Mouse (Mus musculus): ENCODE results near the gene Fam208b. TPM values are rescaled to one million over a fixed set of nuclear protein-coding genes. Genes with fewer than 3 reads are reported as not detected.

The Fam208b gene
- polyA plus RNA-seq (2015; fragmentation: Nextera tagmentation; extraction: Ambion mirVana): 8.3 and 8.4 TPM in 2 replicates

DNA sequence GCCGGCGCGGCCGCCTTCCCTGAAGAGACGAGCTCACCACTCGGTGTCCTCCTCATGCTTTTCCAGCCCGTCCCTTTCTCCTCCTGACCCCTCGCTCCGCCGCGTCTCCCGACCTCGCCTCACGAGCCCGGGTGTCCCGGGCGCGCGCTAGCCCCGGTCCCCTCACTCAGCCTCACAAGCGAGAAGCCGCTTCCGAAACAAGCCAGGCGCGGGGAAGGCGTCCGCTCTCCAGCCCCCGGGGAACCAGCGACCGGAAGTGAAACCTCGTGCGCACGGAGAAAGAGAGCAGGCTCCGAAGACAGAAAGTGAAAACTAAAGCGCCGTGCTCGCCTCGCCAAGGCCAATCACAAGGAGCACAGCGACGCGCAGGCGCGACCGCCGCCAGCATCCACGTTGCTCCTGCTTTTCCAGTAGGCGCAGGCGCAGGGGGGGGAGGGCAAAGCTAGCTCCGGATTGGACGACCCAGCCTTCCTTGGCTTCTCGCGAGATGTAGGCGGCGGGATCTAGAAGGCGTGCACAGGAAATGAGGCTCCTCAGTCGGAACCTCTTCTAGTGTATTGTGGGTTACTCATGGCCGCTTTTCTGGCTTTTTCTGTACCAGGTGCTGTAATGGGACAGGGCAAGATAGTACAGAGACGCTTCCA lies at the start of gene Fam208b:
Fam208b (minus strand) TSS at position 314 of the 644 bp plus-strand sequence.
- no peaks in the 10 kb centered on the region for H3K4me1 ChIP-seq (replicated peaks; ENCODE audit: insufficient read depth, low read length)
- H3K4me2 ChIP-seq (ENCODE audit: low read length): peak within 1 kb of the TSS; percentile 86
- no peaks in the 10 kb centered on the region for H3K27me3 ChIP-seq (ENCODE audit: insufficient read depth, low read length)
- no peaks in the 10 kb centered on the region for H3K36me3 ChIP-seq (ENCODE audit: insufficient read depth, low read length)
- DNase-seq (ENCODE audit: low spot score) (peak; percentile 99), ATAC-seq (replicated peaks; ENCODE audit: low FRiP score, low read depth) (peak; percentile 99)
- TF ChIP-seq CTCF (IDR thresholded peaks at IDR 0.05; ENCODE audit: low read depth): no peak
- H3K9ac ChIP-seq (ENCODE audit: low read depth, low read length): peak within 1 kb of the TSS; percentile 75
- no peaks in the 10 kb centered on the region for H3K9me3 ChIP-seq (replicated peaks; ENCODE audit: low read length)
- peak within 1 kb of the TSS; percentile 94 for H3K4me3 ChIP-seq (replicated peaks; ENCODE audit: low read depth, low read length)
- peak within 1 kb of the TSS; percentile 95 for H3K27ac ChIP-seq
- under 1% methylated on average over 58 of the region's 58 CpGs for WGBS

GRCm38 (mm10) chr13:3659163-3660160 lies 48.6 kb upstream of the Fam208b start:
- Histone ChIP-seq H3K27me3 (ENCODE audit: insufficient read depth, low read length) (no peaks in the 10 kb centered on the region), H3K4me1 (replicated peaks; ENCODE audit: insufficient read depth, low read length) (no peaks in the 10 kb centered on the region), H3K36me3 (ENCODE audit: insufficient read depth, low read length) (no peaks in the 10 kb centered on the region), H3K27ac (peak overlapping the region; percentile 47; the same call in 1 of the 2 replicates), H3K4me3 (replicated peaks; ENCODE audit: low read depth, low read length) (no peak overlapping the region), H3K9ac (ENCODE audit: low read depth, low read length) (no peak overlapping the region), H3K4me2 (ENCODE audit: low read length) (no peak overlapping the region), H3K9me3 (replicated peaks; ENCODE audit: low read length) (no peaks in the 10 kb centered on the region)
- TF ChIP-seq CTCF (IDR thresholded peaks at IDR 0.05; ENCODE audit: low read depth): no peak
- WGBS: 57% methylated on average over 16 of the region's 16 CpGs
- DNase-seq (ENCODE audit: low spot score): no peak
- peak; percentile 44; the same call in 1 of the 2 replicates for ATAC-seq (replicated peaks; ENCODE audit: low FRiP score, low read depth)

DNA sequence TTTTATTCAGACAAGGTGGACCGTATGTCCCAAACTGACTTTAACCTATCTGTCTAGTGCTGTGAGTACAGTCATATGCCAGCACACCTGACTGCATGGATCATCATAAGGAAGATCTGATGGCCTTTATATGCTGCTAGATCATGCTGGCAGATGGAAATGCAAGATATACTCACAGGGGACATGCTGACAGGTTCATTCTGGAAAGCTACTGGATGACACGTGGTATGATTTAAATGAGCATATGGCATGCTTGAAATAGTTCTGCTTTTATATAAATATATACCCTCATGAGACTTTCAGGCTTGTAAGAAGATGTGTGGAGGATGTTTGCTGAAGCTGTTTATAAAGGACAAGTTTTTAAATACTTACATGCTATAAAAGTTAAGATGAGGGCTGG lies 43.5 kb upstream of the Fam208b start:
- DNase-seq (ENCODE audit: low spot score): no peak
- H3K27ac ChIP-seq: no peak overlapping the region
- no peak for TF ChIP-seq CTCF (IDR thresholded peaks at IDR 0.05; ENCODE audit: low read depth)
- no peak overlapping the region for H3K4me2 ChIP-seq (ENCODE audit: low read length)
- H3K4me1 ChIP-seq (replicated peaks; ENCODE audit: insufficient read depth, low read length): no peaks in the 10 kb centered on the region
- no peaks in the 10 kb centered on the region for H3K36me3 ChIP-seq (ENCODE audit: insufficient read depth, low read length)
- H3K27me3 ChIP-seq (ENCODE audit: insufficient read depth, low read length): no peaks in the 10 kb centered on the region
- no peak overlapping the region for H3K4me3 ChIP-seq (replicated peaks; ENCODE audit: low read depth, low read length)
- 83% methylated on average over 2 of the region's 2 CpGs for WGBS
- no peaks in the 10 kb centered on the region for H3K9me3 ChIP-seq (replicated peaks; ENCODE audit: low read length)
- H3K9ac ChIP-seq (ENCODE audit: low read depth, low read length): no peak overlapping the region
- no peak for ATAC-seq (replicated peaks; ENCODE audit: low FRiP score, low read depth)

DNA sequence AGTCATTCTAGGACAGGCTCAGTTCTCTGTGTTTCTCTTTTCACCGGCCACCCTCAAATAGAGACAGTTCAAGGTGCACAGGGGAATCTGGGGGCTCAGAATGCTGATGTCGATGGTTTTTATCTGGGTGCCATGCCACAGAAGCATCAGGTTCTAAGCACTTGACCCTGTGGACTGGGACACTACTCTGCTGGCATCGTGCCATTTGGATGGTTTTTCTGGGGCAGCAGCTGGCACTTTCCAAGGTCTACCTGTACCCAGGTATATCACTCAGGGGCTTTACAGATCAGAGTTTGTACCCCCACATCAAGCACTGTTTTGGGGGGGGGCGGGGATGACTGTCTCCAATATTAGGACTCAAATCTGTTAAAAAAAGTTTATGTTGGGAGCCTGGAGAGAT lies 39.7 kb upstream of the Fam208b start:
- H3K36me3 ChIP-seq (ENCODE audit: insufficient read depth, low read length): no peaks in the 10 kb centered on the region
- DNase-seq (ENCODE audit: low spot score) (no peak), ATAC-seq (replicated peaks; ENCODE audit: low FRiP score, low read depth) (no peak)
- WGBS: 92% methylated on average over 4 of the region's 4 CpGs
- no peak overlapping the region for H3K4me2 ChIP-seq (ENCODE audit: low read length)
- H3K4me1 ChIP-seq (replicated peaks; ENCODE audit: insufficient read depth, low read length): no peaks in the 10 kb centered on the region
- no peak overlapping the region for H3K9ac ChIP-seq (ENCODE audit: low read depth, low read length)
- H3K27me3 ChIP-seq (ENCODE audit: insufficient read depth, low read length): no peaks in the 10 kb centered on the region
- H3K27ac ChIP-seq: no peak overlapping the region
- TF ChIP-seq CTCF (IDR thresholded peaks at IDR 0.05; ENCODE audit: low read depth): no peak
- no peak overlapping the region for H3K4me3 ChIP-seq (replicated peaks; ENCODE audit: low read depth, low read length)
- no peaks in the 10 kb centered on the region for H3K9me3 ChIP-seq (replicated peaks; ENCODE audit: low read length)

DNA sequence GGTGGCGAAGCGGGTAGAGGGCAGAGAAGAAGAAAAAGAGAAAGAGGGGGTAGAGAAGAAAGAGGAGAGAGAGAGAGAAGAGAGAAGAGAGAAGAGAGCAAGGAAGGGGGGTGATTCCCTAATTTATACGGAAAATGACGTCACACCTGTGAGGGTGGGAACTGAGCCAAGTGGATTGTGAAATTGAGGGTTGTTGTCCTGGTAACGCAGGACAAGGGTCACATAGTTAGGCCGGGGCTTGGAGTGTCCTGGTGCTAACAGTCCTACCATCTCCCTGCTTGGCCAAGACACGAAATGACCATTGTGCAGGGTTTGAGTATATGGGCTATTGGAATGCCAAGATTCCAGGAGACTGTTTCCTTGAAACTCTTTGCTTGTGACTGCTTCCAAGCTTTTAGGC lies 35.7 kb upstream of the Fam208b start:
- no peaks in the 10 kb centered on the region for H3K36me3 ChIP-seq (ENCODE audit: insufficient read depth, low read length)
- 85% methylated on average over 7 of the region's 7 CpGs for WGBS
- peak; percentile 58; the same call in 1 of the 2 replicates for ATAC-seq (replicated peaks; ENCODE audit: low FRiP score, low read depth)
- H3K9me3 ChIP-seq (replicated peaks; ENCODE audit: low read length): no peaks in the 10 kb centered on the region
- TF ChIP-seq CTCF (IDR thresholded peaks at IDR 0.05; ENCODE audit: low read depth): no peak
- DNase-seq (ENCODE audit: low spot score): no peak
- no peak overlapping the region for H3K4me2 ChIP-seq (ENCODE audit: low read length)
- no peaks in the 10 kb centered on the region for H3K4me1 ChIP-seq (replicated peaks; ENCODE audit: insufficient read depth, low read length)
- no peaks in the 10 kb centered on the region for H3K27me3 ChIP-seq (ENCODE audit: insufficient read depth, low read length)
- H3K9ac ChIP-seq (ENCODE audit: low read depth, low read length): no peak overlapping the region
- no peak overlapping the region for H3K4me3 ChIP-seq (replicated peaks; ENCODE audit: low read depth, low read length)
- peak overlapping the region; percentile 48; the same call in 1 of the 2 replicates for H3K27ac ChIP-seq

- ATAC-seq (replicated peaks; ENCODE audit: low FRiP score, low read depth): peak; percentile 76
- no peak overlapping the region for H3K4me2 ChIP-seq (ENCODE audit: low read length)
Observed at GRCm38 (mm10) chr13:3645919-3646318, 35.0 kb upstream of the Fam208b start.

More at GRCm38 (mm10) chr13:3645919-3646318, 35.0 kb upstream of the Fam208b start:
- 69% methylated on average over 3 of the region's 3 CpGs for WGBS
- Histone ChIP-seq H3K27ac (peak overlapping the region; percentile 48), H3K9me3 (replicated peaks; ENCODE audit: low read length) (no peaks in the 10 kb centered on the region), H3K36me3 (ENCODE audit: insufficient read depth, low read length) (no peaks in the 10 kb centered on the region), H3K27me3 (ENCODE audit: insufficient read depth, low read length) (no peaks in the 10 kb centered on the region), H3K4me3 (replicated peaks; ENCODE audit: low read depth, low read length) (no peak overlapping the region), H3K9ac (ENCODE audit: low read depth, low read length) (no peak overlapping the region), H3K4me1 (replicated peaks; ENCODE audit: insufficient read depth, low read length) (no peaks in the 10 kb centered on the region)
- DNase-seq (ENCODE audit: low spot score): no peak
- no peak for TF ChIP-seq CTCF (IDR thresholded peaks at IDR 0.05; ENCODE audit: low read depth)

Data from kidney, postnatal 0 days (tissue).